Mouse (Mus musculus) intestine, embryonic 14.5 days (tissue): Measurements from ENCODE around the gene B3gnt8. TPM values are rescaled to one million over a fixed set of nuclear protein-coding genes. Genes with fewer than 3 reads are reported as not detected.

Experiments used
- ATAC-seq: fragments of 200-750 bp; cut with Nextera tagmentation; replicated peaks from 2 replicates; pipeline ENCODE4 v1.8.0; 2017; ENCODE audit warnings: low read depth, moderate number of reproducible peaks, moderate TSS enrichment, moderate library complexity; ENCODE audit not compliant: low FRiP score, low TSS enrichment
- DNase-seq: peaks from one replicate; pipeline ENCODE4 v3.0.0-alpha.2; 2018; ENCODE audit warnings: low spot score
- H3K27ac ChIP-seq: fragments of 300-500 bp; sonication (generic); 2 replicates; pipeline ENCODE4 v1.5.1; 2014; ENCODE audit warnings: low read depth, mild to moderate bottlenecking, control low read depth
- H3K27me3 ChIP-seq: fragments of 300-500 bp; sonication (generic); replicated peaks from 2 replicates; pipeline ENCODE4 v1.6.1; 2014; ENCODE audit warnings: low read length, control low read depth; ENCODE audit not compliant: control insufficient read depth, insufficient read depth
- H3K36me3 ChIP-seq: fragments of 300-500 bp; sonication (generic); 2 replicates; pipeline ENCODE4 v1.6.1; 2014; ENCODE audit warnings: low read length, control low read depth; ENCODE audit not compliant: control insufficient read depth, insufficient read depth
- H3K4me1 ChIP-seq: fragments of 300-500 bp; sonication (generic); replicated peaks from 2 replicates; pipeline ENCODE4 v1.6.1; 2014; ENCODE audit warnings: low read length, control low read depth, mixed read lengths; ENCODE audit not compliant: control insufficient read depth, insufficient read depth
- H3K4me2 ChIP-seq: fragments of 300-500 bp; sonication (generic); 2 replicates; pipeline ENCODE4 v1.6.1; 2014; ENCODE audit warnings: low read length
- H3K4me3 ChIP-seq: fragments of 300-500 bp; sonication (generic); 2 replicates; pipeline ENCODE4 v1.5.1; 2014; ENCODE audit warnings: low read depth, low read length, control low read depth, mixed read lengths
- H3K9ac ChIP-seq: fragments of 300-500 bp; sonication (generic); 2 replicates; pipeline ENCODE4 v1.6.1; 2014; ENCODE audit warnings: mild to moderate bottlenecking, low read length
- H3K9me3 ChIP-seq: fragments of 300-500 bp; sonication (generic); 2 replicates; pipeline ENCODE4 v1.6.1; 2016; ENCODE audit warnings: low read length, control low read depth; ENCODE audit not compliant: control insufficient read depth
- WGBS: fragments of 180-500 bp; shearing (Covaris S2); extraction: QIAGEN DNeasy Blood & Tissue Kit; methylation state at CpG from one replicate; pipeline ENCODE4 v1.1.7; 2014; 5-methylcytosine and 5-hydroxymethylcytosine counted together
- polyA plus RNA-seq: library from polyadenylated mRNA; unstranded; fragments of >200 nt; fragmentation: Nextera tagmentation; extraction: Ambion mirVana; gene quantifications from 2 replicates; pipeline ENCODE4 v1.2.1, GENCODE M21; 2014

B3gnt8 gene
- polyA plus RNA-seq, 1 experiment from 2014 or later = 3.9 TPM

DNA sequence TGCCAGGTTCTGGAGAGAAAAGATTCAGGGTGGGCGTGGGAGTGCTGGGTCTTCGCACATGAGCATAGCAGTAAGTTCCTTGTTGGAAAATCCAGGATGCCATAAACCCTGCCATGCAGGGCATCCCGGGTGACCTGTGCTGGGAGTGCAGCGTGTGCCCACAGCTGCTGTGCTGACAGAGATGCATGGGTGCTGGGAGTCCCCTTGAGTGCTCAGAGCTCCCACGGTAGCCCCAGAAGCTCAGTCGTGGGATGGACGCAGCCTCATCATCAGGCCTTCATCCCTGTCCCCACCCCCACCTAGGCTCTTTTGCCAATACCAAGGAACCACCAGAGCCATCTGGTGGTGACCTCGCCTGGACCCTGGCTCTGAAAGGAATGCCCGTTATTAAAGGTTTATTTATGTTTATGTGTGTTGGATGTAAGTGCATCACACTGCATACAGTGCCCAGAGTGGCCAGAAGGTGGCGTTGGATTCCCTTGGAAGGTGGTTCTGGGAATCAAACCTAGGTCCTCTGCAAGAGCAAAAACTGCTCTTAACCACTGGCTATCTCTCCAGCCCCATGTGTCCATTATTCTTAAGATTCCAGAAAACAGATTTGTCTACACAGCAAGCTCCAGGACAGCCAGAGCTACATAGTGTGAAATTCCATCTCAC lies 732 bp upstream of the B3gnt8 start:
- peaks cover 15% of the 10 kb centered on the region for H3K4me1 ChIP-seq
- H3K9ac ChIP-seq = no peak overlapping the region
- no peaks in the 10 kb centered on the region for H3K9me3 ChIP-seq
- no peak for ATAC-seq
- H3K27me3 ChIP-seq = no peaks in the 10 kb centered on the region
- H3K27ac ChIP-seq = no peak overlapping the region
- WGBS = 81% methylated on average over 10 of the region's 10 CpGs
- no peak overlapping the region for H3K4me3 ChIP-seq
- H3K36me3 ChIP-seq = peaks cover 47% of the 10 kb centered on the region
- peak; percentile 62 for DNase-seq
- no peak overlapping the region for H3K4me2 ChIP-seq

DNA sequence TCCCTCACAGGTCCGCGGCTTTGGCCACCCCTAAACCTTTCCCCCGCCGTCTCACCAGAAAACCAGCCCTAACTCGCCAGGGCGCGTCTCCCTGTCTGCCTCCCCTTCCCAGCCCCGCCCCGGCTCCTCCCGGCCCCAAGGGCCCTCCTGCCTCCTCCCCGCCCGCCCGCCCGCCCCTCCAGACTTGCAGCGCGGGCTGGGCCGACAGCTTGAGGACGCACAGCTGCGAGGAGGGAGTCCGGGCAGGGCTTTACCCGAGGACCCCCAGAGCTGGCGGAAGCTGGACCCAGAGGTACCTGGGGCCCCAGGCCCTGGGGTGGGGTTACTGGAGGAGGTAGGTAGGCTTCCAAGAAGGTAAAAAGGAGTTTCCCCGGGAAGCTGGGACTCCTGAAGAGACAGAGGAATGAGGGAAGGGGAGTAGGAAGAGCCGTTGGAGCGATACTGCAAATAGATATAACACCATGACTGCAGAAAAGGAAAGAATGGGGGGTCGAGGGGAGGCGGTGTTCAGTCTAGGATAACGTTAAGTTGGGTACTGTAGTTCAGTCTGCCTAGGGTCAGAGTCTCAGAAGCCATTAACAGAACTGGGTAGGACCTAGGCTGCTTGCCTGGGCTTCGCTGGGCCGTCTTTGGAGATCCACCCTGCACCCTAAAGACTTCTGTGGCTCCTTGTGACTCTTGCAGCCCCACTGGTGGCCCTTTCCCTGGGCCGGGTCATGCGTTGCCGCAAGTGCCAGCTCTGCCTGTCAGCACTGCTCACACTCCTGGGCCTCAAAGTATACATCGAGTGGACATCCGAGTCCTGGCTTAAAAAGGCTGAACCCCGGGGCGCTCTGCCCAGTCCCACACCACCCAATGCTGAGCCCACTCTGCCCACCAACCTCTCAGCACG lies 1.2 kb downstream of the B3gnt8 start:
- Histone ChIP-seq H3K27me3 (no peaks in the 10 kb centered on the region), H3K27ac (peak overlapping the region; percentile 75), H3K4me3 (peak overlapping the region; percentile 45), H3K9ac (peak overlapping the region; percentile 51), H3K9me3 (no peaks in the 10 kb centered on the region), H3K36me3 (peaks cover 45% of the 10 kb centered on the region), H3K4me2 (peak overlapping the region; percentile 73), H3K4me1 (peaks cover 15% of the 10 kb centered on the region)
- DNase-seq (peak; percentile 84), ATAC-seq (peak; percentile 84)
- WGBS = 16% methylated on average over 36 of the region's 38 CpGs

DNA sequence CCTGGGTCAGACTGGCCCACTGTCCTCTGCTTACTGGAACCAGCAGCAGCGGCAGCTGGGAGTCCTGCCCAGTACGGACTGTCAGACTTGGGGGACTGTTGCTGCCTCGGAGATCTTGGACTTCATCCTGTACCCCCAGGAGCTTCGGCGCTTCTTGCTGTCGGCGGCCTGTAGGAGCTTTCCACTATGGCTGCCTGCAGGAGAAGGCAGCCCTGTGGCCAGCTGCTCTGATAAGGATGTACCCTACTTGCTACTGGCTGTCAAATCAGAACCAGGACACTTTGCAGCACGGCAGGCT lies 1.8 kb downstream of the B3gnt8 start:
- peaks cover 15% of the 10 kb centered on the region for H3K4me1 ChIP-seq
- no peaks in the 10 kb centered on the region for H3K27me3 ChIP-seq
- no peak overlapping the region for H3K27ac ChIP-seq
- no peak for ATAC-seq
- H3K4me2 ChIP-seq = peak overlapping the region; percentile 73
- no peaks in the 10 kb centered on the region for H3K9me3 ChIP-seq
- no peak for DNase-seq
- 48% methylated on average over 8 of the region's 8 CpGs for WGBS
- H3K36me3 ChIP-seq = peaks cover 47% of the 10 kb centered on the region
- peak overlapping the region; percentile 45 for H3K4me3 ChIP-seq
- H3K9ac ChIP-seq = peak overlapping the region; percentile 51; the same call in 1 of the 2 replicates

DNA sequence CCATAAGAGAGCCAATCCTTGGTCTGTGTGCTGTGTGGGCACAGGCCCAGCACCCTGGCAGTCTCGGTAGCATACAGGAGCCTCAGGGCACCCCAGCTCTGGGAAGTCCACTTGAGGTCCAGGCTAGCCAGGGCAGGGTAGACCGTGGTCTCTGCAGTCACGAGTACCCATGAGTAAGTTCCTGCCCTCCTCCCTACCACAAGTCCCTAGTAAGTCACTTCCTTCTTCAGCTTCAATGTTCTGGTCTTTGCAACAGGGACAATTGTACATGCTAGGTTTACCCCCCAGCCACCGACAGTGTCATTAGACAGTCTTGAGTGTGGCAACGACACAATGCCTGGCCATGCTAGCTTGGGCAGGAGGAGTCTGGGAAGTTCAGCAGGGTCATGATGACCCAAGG lies 6.2 kb downstream of the B3gnt8 start:
- no peak for DNase-seq
- no peaks in the 10 kb centered on the region for H3K9me3 ChIP-seq
- H3K27ac ChIP-seq = no peak overlapping the region
- peaks cover 43% of the 10 kb centered on the region for H3K36me3 ChIP-seq
- WGBS = 88% methylated on average over 5 of the region's 5 CpGs
- H3K4me1 ChIP-seq = peaks cover 6% of the 10 kb centered on the region; the same call in 1 of the 2 replicates
- no peak overlapping the region for H3K4me2 ChIP-seq
- no peak overlapping the region for H3K9ac ChIP-seq
- ATAC-seq = no peak
- H3K27me3 ChIP-seq = no peaks in the 10 kb centered on the region
- H3K4me3 ChIP-seq = no peak overlapping the region

DNA sequence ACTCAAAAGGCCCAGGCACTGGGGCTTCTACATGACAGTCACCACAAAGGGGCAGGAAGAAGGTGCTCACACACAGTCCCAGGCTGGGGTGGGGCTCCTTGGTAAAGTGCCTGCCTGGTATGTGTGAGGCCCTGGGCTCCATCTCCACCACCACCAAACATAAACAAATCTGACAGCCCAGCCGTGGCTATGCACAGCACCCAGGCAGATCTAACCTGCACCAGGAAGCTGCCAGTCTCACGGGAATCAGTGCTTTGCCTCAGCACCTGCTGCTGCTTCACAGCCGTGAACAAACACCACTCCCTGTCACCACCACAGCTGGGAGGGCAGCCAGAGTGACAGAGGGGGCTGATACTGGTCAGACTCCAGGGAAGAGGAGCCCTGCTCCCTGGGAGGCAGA lies 9.9 kb downstream of the B3gnt8 start:
- Histone ChIP-seq H3K4me1 (no peaks in the 10 kb centered on the region), H3K4me2 (no peak overlapping the region), H3K27me3 (no peaks in the 10 kb centered on the region), H3K4me3 (no peak overlapping the region), H3K27ac (no peak overlapping the region), H3K9me3 (no peaks in the 10 kb centered on the region), H3K36me3 (peaks cover 30% of the 10 kb centered on the region), H3K9ac (0 out of 2 replicates have a peak overlapping the region, but pooled peaks have one; percentile 10)
- 32% methylated on average over 3 of the region's 3 CpGs for WGBS
- ATAC-seq (no peak), DNase-seq (no peak)

DNA sequence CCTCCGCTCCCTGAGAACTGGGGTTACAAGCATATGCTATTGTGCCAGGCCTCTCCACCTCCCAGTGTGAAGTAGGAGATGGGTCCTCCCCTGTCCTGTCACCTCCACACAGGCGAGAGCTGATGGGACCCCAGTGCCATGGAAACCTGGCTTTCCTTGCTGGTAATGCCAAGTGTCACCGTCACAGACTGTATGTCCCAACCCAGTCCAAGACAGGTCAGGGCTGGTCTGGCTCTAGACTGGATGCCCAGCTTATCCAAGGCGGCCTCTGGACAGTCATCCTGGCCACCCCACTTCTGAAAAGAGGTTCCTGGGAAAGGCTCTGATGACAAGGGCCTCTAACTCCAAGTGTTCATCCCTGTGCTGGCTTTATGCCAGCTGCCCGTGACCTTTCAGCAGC lies 10.6 kb downstream of the B3gnt8 start:
- H3K9me3 ChIP-seq = no peaks in the 10 kb centered on the region
- H3K4me3 ChIP-seq = no peak overlapping the region
- H3K4me1 ChIP-seq = no peaks in the 10 kb centered on the region
- WGBS = 88% methylated on average over 5 of the region's 5 CpGs
- H3K4me2 ChIP-seq = no peak overlapping the region
- ATAC-seq (no peak), DNase-seq (no peak)
- no peak overlapping the region for H3K27ac ChIP-seq
- no peaks in the 10 kb centered on the region for H3K27me3 ChIP-seq
- H3K9ac ChIP-seq = no peak overlapping the region
- H3K36me3 ChIP-seq = peaks cover 23% of the 10 kb centered on the region; the same call in 1 of the 2 replicates

DNA sequence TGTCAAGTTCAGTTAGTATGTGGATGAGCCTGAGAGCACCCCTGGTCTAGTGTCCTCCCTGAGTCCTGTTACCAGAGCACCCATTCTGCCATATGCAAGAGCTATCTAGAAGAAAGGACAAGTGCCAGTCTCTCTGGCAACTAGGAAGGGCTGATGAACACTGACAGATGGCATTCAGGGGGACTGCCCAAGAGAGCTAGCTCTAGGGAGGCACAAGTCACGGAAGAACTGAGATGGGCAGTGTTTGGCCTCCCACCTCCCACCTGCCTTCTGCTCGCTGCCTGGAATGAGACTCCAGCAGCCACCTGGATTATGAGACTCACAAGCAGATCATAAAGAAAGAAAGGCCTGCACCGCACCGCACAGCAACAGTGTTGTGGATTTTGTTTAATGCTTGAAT lies 13.3 kb downstream of the B3gnt8 start:
- DNase-seq (no peak), ATAC-seq (no peak)
- H3K4me2 ChIP-seq = no peak overlapping the region
- H3K9me3 ChIP-seq = no peaks in the 10 kb centered on the region
- no peak overlapping the region for H3K9ac ChIP-seq
- H3K36me3 ChIP-seq = peaks cover 5% of the 10 kb centered on the region; the same call in 1 of the 2 replicates
- H3K27ac ChIP-seq = no peak overlapping the region
- H3K4me1 ChIP-seq = no peaks in the 10 kb centered on the region
- H3K4me3 ChIP-seq = no peak overlapping the region
- no peaks in the 10 kb centered on the region for H3K27me3 ChIP-seq
- WGBS = 88% methylated on average over 4 of the region's 4 CpGs

DNA sequence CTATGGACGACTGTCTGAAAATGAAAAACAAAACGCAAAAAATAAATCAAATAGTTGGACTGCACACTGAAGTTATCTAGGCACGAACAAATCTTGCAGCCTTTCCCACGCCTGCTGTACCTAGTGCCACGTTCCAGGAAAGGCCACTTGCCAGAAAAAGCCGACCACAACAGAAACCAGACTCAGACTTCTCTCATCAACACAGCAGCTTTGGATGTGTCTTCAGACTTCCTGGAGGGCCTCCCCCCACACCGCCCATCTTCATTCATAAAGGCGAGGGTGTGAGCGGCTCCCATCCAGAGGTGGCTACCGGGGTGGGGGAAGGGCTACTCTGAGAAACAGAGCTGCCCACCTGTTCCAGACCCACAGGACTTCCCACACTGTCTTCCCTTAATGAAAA lies 17.7 kb downstream of the B3gnt8 start:
- Histone ChIP-seq H3K9ac (no peak overlapping the region), H3K27ac (no peak overlapping the region), H3K27me3 (no peaks in the 10 kb centered on the region), H3K4me2 (no peak overlapping the region), H3K9me3 (no peaks in the 10 kb centered on the region), H3K4me1 (no peaks in the 10 kb centered on the region), H3K4me3 (no peak overlapping the region), H3K36me3 (no peaks in the 10 kb centered on the region; the same call in 1 of the 2 replicates)
- DNase-seq = no peak
- no peak for ATAC-seq
- WGBS = 76% methylated on average over 10 of the region's 10 CpGs
